Mouse (Mus musculus) layer of hippocampus, postnatal 10 days (tissue): ENCODE data around the gene Shisal2b. TPM values are rescaled to one million over a fixed set of nuclear protein-coding genes. Genes with fewer than 3 reads are reported as not detected.
"Not testable (repeated sequence)": the region's sequence is repeated elsewhere in the genome, so short reads cannot be mapped to it uniquely, and the experiment has no call there.

Experiments
- DNase-seq, 2 experiments: peaks; one replicate each; pipeline ENCODE4 v3.0.0; 2021; ENCODE audit warnings: low spot score in 2 of 2
- long read RNA-seq: library from polyadenylated mRNA; stranded (forward); transcript quantifications from one replicate; pipeline ENCODE4 v2.0.0, GENCODE M21; 2023
- total RNA-seq, 2 experiments: library from RNA; stranded (reverse); gene quantifications; 2 replicates each; pipeline ENCODE4 v1.2.3; 2021

Shisal2b gene
- total RNA-seq: under 1 TPM; 0.55 to 0.80 TPM
- long read RNA-seq, partial matches to known transcripts: 0 of 1 reads
- long read RNA-seq, other reads (novel, unspliced or antisense): 0 of 1 reads

DNA sequence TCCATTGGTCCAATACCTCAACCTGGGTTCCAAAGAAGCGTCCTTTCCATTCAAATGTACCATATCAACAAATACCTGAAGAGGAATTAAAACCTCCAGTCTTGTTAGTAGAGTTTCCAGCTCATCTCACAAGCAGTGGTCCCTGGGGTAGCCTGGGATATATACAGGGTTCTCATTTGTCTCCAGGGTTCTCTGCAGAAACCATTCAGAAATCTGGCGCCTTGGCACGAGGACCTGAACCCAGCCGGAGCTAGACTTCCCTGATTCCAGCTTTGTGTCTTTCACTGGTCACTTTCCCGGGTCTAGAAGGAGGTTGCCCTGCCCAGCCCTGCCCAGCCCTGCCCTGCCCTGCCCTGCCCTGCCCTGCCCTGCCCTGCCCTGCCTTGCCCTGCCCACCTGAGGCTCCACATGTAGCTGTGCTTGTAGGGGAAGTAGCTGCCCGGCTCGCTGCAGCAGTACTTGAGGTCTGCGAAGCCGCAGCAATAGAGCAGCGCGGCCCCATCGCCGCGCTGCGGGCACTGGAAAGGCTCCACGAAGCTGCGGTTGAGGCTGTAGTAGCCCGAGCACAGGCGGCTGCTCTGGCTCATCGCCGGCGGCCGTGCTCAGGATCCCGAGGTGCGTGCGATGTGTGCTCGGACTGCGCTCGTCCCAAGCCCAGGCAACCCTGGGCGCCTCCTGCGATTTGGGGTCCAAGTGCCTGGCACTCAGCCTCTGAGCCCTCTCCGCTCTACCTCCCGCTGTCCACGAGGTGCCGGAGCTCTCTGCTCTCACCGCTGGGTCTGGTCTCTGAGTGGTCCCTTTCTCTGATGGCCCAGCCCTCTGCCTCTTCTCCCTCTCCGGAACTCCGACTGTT, at the start of gene Shisal2b:
Gene Shisal2b, minus strand, starts transcription at position 767 of the 853 bp plus-strand sequence.
- DNase-seq: peak; percentile 20 to 35

GRCm38 (mm10) chr13:104911626-104912025, 47.9 kb upstream of the Shisal2b start:
- DNase-seq: not testable (repeated sequence)

DNA sequence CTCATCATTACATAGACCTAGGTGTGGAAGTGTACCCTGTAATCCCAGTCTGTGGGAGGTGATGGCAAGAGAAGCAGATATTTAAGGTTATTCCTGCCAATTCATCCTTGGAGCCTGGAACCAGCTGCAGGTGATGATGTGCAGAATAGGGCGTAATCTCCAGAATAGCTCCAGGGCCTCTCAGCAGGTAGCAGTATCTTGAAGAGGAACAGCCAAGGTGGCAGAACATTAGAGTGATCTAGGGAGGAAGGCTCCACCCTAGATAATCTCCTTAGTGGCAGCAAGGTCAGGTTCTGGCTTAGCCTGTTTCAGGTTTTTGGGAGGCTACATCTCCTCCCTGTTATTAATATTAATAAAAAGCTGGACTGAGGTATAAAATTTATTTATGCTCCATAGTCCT, 47.3 kb upstream of the Shisal2b start:
- not testable (repeated sequence) for DNase-seq

DNA sequence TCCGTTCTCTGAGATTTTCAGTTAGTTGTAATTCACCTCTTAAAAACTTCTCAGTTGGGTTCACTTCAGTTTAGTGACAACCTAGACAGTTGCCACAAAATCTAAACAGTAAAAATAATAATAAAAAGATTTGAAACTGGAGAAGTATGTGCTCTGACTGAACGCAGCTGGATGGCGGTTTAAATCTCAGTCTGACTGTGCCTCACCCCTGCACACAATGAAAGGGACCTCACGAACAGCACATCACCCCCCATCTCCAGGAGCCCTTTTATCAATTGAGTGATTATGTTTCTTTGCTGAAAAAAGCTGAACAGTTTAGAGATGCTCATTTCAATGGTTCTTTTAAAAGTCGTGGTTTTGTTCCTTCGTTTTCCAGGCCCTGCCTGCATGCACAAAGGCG, 45.0 kb upstream of the Shisal2b start:
- no peak for DNase-seq

- no peak for DNase-seq
Measured at GRCm38 (mm10) chr13:104894771-104895170, 31.1 kb upstream of the Shisal2b start.

- DNase-seq: no peak
Measured at GRCm38 (mm10) chr13:104892337-104892736, 28.6 kb upstream of the Shisal2b start.

DNA sequence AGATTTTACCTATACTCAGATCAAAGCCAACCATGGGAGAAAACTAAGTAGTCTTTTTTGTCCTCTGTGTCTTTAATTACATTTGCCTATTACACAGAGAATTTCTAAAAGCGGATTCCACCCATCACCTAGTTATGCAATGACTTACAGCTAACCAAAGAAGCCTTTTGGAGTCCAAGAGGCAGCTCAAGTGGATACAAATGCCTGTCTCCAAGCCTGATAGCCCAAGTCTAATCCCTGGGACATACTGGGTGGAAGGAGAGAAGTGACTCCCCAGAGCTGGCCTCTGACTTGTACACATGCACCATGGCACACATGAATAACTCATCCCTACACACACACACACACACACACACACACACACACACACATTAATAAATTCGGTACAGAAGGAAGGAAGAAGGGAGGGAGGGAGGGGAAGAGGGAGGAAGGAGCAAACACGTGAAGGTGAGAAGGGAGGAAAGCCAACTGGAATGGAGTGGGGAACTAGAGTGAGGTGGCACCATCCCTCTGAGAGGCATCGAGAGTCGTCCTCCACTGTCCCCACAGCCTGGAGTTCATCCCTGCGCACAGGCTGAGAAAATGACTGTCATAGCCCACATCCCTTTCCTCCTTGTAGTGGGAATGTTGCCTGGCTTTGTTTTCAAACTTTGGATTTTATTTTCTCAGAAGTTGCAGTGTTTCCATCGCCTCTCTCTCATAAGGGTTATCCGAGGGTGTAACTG, 22.8 kb upstream of the Shisal2b start:
- DNase-seq: no peak

GRCm38 (mm10) chr13:104883566-104884249, 20.0 kb upstream of the Shisal2b start:
- DNase-seq: no peak

DNA sequence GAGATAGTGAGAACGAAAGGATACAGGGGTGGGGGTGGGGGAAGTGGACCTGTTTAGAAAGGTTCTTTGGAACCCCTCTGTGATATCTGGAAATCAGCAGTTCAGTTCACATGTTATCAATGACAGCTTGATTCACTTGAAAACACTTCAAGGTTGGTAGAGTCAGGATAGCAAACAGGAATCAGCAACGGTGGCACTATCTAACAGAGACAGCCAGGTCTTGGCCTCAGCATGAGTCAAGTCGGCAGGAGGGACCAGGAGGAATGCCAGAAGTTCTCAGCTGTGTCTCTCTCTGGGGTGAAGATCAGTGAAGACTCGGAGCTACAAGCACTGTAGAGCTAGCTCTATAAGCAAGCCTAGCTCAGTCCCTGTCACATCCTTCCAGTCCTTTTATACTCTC, 14.8 kb upstream of the Shisal2b start:
- DNase-seq: no peak

- no peak for DNase-seq
Measured at GRCm38 (mm10) chr13:104869907-104870306, 6.2 kb upstream of the Shisal2b start.

DNA sequence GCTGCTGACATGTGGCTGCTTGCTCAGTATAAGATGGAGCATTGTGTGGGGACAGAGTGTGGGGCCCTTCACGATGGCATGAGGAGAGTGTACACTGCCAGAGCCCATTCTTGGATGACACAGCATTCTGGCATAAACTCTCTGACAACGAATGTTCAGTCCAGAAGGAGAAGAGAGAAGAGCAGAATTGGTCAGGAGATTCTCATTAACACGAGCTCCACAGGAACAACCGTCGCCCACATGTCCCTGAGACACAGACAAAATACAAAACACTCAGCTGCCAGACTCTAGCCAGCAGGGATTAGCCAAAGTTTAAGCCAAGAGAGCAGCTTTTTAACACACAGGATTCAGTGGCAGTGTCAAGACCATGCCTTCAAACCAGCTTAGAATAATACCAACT, 3.0 kb upstream of the Shisal2b start:
- no peak for DNase-seq

- DNase-seq: no peak
Measured at GRCm38 (mm10) chr13:104853645-104854044, 10.0 kb downstream of the Shisal2b start.

DNA sequence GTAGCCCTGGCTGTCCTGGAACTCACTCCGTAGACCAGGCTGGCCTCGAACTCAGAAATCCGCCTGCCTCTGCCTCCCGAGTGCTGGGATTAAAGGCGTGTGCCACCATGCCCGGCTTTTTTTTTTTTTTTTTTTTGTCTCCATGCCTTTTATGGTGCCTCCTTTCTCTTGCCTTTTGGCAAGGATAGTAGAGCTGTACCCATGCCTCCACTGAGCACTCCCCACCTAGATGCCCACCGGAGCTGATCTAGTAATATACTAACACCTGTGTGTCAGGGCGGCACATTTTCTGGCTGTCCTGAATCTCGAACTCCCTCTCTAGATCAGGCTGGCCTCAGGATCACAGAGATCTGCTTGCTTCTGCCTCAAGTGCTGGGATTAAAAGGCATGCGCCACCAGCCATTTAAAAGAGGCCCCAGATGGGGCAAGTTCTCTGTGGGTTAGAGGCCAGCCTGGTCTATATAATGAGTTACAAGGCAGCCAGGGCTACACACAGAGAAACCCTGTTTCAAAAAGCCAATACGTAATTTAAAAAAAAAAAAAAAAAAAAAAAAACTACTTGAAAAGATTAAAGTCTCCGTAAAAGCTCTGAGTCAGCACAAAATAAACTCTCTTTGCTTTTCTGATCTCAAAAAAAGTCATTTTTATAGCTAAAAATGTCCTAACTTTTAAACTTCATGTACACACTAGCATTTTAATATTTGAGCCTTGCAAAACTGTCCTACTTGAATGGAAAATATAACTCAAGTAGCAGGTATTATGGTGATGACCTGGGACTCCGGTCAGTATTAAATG, 20.2 kb downstream of the Shisal2b start:
- DNase-seq: no peak

- no peak for DNase-seq
Measured at GRCm38 (mm10) chr13:104841937-104842336, 21.8 kb downstream of the Shisal2b start.

GRCm38 (mm10) chr13:104837628-104838027, 26.1 kb downstream of the Shisal2b start:
- no peak for DNase-seq

DNA sequence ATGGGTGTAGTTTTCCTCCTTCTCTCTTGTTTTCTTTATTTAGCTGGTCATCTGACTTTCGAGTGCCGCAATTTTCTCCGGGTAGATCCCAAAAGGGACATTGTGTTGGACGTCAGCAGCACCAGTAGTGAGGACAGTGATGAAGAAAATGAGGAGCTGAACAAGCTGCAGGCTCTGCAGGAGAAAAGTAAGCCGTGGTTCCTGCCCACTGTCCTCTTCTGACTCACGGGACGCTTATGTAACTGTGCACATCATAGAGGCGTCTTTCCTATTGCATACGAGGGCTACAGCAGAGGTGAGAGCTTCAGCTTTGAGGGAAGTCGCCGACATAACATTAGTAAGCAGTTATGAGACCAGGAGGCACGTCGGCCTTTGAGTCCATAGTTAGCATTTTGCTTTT, 30.9 kb downstream of the Shisal2b start:
- no peak for DNase-seq

DNA sequence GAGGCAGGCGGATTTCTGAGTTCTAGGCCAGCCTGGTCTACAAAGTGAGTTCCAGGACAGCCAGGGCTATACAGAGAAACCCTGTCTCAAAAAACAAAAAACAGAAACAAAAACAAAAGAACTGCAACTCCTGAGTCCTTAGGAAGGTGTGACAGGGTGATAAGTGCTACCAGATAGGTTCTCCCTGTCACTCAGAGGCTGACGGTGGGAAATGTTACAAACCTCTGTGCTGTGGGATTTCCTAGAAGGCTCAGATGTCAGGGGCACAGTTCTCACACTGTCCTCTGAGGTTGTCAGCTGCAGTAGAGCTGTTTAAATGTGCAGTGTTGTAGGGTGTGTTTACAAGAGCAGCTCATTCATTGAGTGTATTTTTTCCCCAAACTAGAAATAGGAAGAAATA, 38.2 kb downstream of the Shisal2b start:
- DNase-seq: no peak

GRCm38 (mm10) chr13:104822411-104822838, 41.3 kb downstream of the Shisal2b start:
- DNase-seq: no peak

DNA sequence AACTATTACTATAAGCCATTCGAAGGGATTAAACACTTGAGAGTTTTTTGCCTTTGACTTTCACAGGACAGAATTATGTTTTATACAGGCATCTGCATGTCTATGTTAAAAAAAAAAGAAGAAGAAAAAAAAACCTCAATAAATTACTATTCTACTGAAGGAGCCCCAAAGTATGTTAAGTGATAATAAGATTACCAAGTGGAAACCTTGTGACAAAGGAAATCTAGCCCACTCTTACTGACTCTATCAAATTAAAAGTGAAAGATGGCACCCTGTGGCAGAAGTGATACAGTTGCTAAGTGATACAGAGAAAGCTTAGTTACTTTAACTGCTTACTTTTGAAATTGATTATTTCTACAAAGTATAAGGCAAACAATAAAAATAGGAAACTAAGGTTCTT, 41.8 kb downstream of the Shisal2b start:
- DNase-seq: no peak

- no peak for DNase-seq
Measured at GRCm38 (mm10) chr13:104821192-104821591, 42.5 kb downstream of the Shisal2b start.

DNA sequence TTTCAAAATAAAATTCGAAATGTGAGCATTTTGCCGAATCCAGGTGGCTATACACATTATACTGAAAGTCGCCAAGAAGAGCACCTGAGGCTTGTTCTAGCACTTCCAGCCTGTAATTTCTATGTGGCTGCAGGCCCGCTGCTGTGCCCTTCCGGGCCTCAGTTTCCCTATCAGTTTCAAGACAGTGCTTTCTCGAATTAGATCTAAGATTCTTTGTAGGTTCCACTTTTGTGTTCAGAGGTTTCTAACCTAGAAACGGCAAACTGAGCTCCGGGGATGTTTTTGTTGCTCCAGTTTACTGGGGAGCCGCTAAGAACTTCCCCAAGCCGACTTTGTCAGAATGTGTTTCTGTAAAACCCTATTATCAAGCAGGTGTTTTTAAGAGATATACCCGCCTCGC, 46.0 kb downstream of the Shisal2b start:
- no peak for DNase-seq
